Mouse (Mus musculus) ES-E14 (cell line): ENCODE measurements at regions not wholly inside any gene's neighbourhood (a gene's known extent, or its start where the extent isn't known, plus 50 kb on each side); places are given as distances from the start of the nearest gene placed in this dataset.

Experiments used
- DNase-seq: peaks from one replicate; pipeline ENCODE4 v3.0.0-alpha.2; 2013; ENCODE audit warnings: low read depth, low spot score
- H3K27ac ChIP-seq: 2 replicates; pipeline ENCODE4 v1.5.1; 2012; ENCODE audit warnings: low read depth, mild to moderate bottlenecking, low read length, moderate library complexity, mixed read lengths; ENCODE audit not compliant: poor library complexity, insufficient read depth, severe bottlenecking
- H3K36me3 ChIP-seq: 2 replicates; pipeline ENCODE4 v1.6.1; 2012; ENCODE audit warnings: mild to moderate bottlenecking, low read length, moderate library complexity, mixed read lengths; ENCODE audit not compliant: control insufficient read depth, poor library complexity, insufficient read depth, severe bottlenecking
- H3K4me1 ChIP-seq, 2 experiments: fragments of 150-350 bp in 1 of 2; sonication (generic) in 1 of 2; 2 replicates each; pipeline ENCODE4 v1.6.1; 2012; ENCODE audit warnings: low read length in 2 of 2, mild to moderate bottlenecking in 1 of 2, mixed read lengths in 1 of 2; ENCODE audit not compliant: control insufficient read depth in 2 of 2, insufficient read depth in 2 of 2, poor library complexity in 1 of 2
- H3K4me3 ChIP-seq, 2 experiments: fragments of 150-350 bp in 1 of 2; sonication (generic) in 1 of 2; 2 replicates each; pipeline ENCODE4 v1.5.1; 2012; ENCODE audit warnings: low read length in 2 of 2, low read depth in 1 of 2, mild to moderate bottlenecking in 1 of 2, mixed read lengths in 1 of 2; ENCODE audit not compliant: insufficient read depth in 1 of 2, poor library complexity in 1 of 2, severe bottlenecking in 1 of 2
- H3K9ac ChIP-seq: 2 replicates; pipeline ENCODE4 v1.6.1; 2012; ENCODE audit warnings: low read depth, mild to moderate bottlenecking, low read length, mixed read lengths; ENCODE audit not compliant: poor library complexity, insufficient read depth, severe bottlenecking
- H3K9me3 ChIP-seq: fragments of 150-350 bp; sonication (generic); 2 replicates; pipeline ENCODE4 v1.6.1; 2012; ENCODE audit warnings: low read depth, mild to moderate bottlenecking, low read length; ENCODE audit not compliant: control insufficient read depth, insufficient read depth
- CHD2 ChIP-seq: IDR thresholded peaks from 2 replicates; pipeline ENCODE4 v1.6.1; 2014; ENCODE audit warnings: mild to moderate bottlenecking, low read depth, low read length, inconsistent platforms
- HCFC1 ChIP-seq: IDR thresholded peaks from 2 replicates; pipeline ENCODE4 v1.6.1; 2012; ENCODE audit warnings: low read length, inconsistent platforms, borderline replicate concordance; ENCODE audit not compliant: insufficient read depth
- MAFK ChIP-seq: IDR thresholded peaks from 2 replicates; pipeline ENCODE4 v1.6.1; 2014; ENCODE audit warnings: mild to moderate bottlenecking, low read depth, low read length, inconsistent platforms; ENCODE audit not compliant: insufficient read depth
- ZC3H11A ChIP-seq: IDR thresholded peaks from 2 replicates; pipeline ENCODE4 v1.6.1; 2012; ENCODE audit warnings: low read depth, mild to moderate bottlenecking, inconsistent platforms, low read length, borderline replicate concordance
- ZNF384 ChIP-seq: IDR thresholded peaks from 2 replicates; pipeline ENCODE4 v1.6.1; 2012; ENCODE audit warnings: low read depth, low read length, inconsistent platforms
- in situ Hi-C, 2 experiments: fragments of 600-800 bp; cut with MboI; formaldehyde crosslinking; loops; one replicate each; pipeline ENCODE4 v1.15.1; 2025; ENCODE audit warnings: low sequenced_read_pairs in 2 of 2, inconsistent platforms in 1 of 2; ENCODE audit not compliant: unreplicated experiment in 2 of 2

- Histone ChIP-seq H3K36me3 (no peaks in the 10 kb centered on the region), H3K9me3 (no peaks in the 10 kb centered on the region), H3K4me1 (no peaks in the 10 kb centered on the region), H3K27ac (no peak overlapping the region), H3K4me3 (no peak overlapping the region), H3K9ac (no peak overlapping the region)
- in situ Hi-C loops: no loop called here
- no peak for TF ChIP-seq MAFK
- TF ChIP-seq HCFC1: no peak
- no peak for TF ChIP-seq CHD2
- no peak for TF ChIP-seq ZC3H11A
- TF ChIP-seq ZNF384: no peak
- no peak for DNase-seq
Observed at GRCm38 (mm10) chr13:51301476-51301875, 107.0 kb upstream of the S1pr3 start.

DNA sequence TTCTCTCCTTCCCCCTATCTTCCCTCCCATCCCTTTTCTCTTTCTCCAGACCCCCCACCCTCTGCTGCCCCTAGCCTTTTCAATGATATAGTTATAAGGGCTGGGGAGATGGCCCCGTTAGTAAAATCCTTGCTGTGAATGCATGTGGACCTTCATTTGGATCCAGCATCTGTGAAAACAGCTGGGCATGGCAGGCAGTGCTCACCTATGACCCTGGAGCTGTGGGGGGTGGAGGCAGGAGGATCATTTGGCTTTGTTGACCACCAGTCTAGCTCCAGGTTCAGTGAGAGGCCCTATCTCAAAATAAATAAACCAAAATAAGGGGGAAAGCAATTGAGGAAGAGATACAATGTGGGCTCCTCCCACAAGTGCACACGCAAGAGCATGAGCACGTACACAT is 105.3 kb upstream of the S1pr3 start:
- in situ Hi-C loops: no loop called here
- no peak overlapping the region for H3K27ac ChIP-seq
- TF ChIP-seq HCFC1 (no peak), CHD2 (no peak), MAFK (no peak), ZNF384 (no peak), ZC3H11A (no peak)

GRCm38 (mm10) chr13:51304631-51305030 is 103.8 kb upstream of the S1pr3 start:
- Histone ChIP-seq H3K36me3 (no peaks in the 10 kb centered on the region), H3K27ac (no peak overlapping the region), H3K4me3 (no peak overlapping the region), H3K4me1 (no peaks in the 10 kb centered on the region), H3K9ac (no peak overlapping the region), H3K9me3 (no peaks in the 10 kb centered on the region)
- in situ Hi-C loops: no loop called here
- TF ChIP-seq ZC3H11A (no peak), MAFK (no peak), HCFC1 (no peak), ZNF384 (no peak), CHD2 (no peak)
- DNase-seq: no peak

More for the DNA sequence above, 105.3 kb upstream of the S1pr3 start:
- no peak for DNase-seq
- Histone ChIP-seq H3K36me3 (no peaks in the 10 kb centered on the region), H3K9me3 (no peaks in the 10 kb centered on the region), H3K9ac (no peak overlapping the region), H3K4me3 (no peak overlapping the region), H3K4me1 (no peaks in the 10 kb centered on the region)

GRCm38 (mm10) chr13:51309446-51309845 is 99.0 kb upstream of the S1pr3 start:
- Histone ChIP-seq H3K27ac (no peak overlapping the region), H3K9ac (no peak overlapping the region), H3K4me3 (no peak overlapping the region), H3K9me3 (no peaks in the 10 kb centered on the region), H3K36me3 (no peaks in the 10 kb centered on the region), H3K4me1 (no peaks in the 10 kb centered on the region)
- no peak for DNase-seq
- TF ChIP-seq HCFC1: no peak
- no peak for TF ChIP-seq MAFK
- no peak for TF ChIP-seq ZC3H11A
- no peak for TF ChIP-seq CHD2
- no peak for TF ChIP-seq ZNF384
- in situ Hi-C loops: no loop called here

- H3K27ac ChIP-seq: no peak overlapping the region
Observed at GRCm38 (mm10) chr13:51310041-51310440, 98.4 kb upstream of the S1pr3 start.

More at GRCm38 (mm10) chr13:51310041-51310440, 98.4 kb upstream of the S1pr3 start:
- H3K9me3 ChIP-seq: no peaks in the 10 kb centered on the region
- H3K4me3 ChIP-seq: no peak overlapping the region
- TF ChIP-seq ZC3H11A (no peak), HCFC1 (no peak), ZNF384 (no peak), CHD2 (no peak), MAFK (no peak)
- in situ Hi-C loops: no loop called here
- no peaks in the 10 kb centered on the region for H3K36me3 ChIP-seq
- H3K9ac ChIP-seq: no peak overlapping the region
- 0 out of 4 replicates have a peak, but pooled peaks cover 0 to 2% of the 10 kb centered on the region in 2 experiments for H3K4me1 ChIP-seq
- DNase-seq: no peak
